8 mouse cellular contexts compared by ENCODE assay signal in the genomic region with DNA sequence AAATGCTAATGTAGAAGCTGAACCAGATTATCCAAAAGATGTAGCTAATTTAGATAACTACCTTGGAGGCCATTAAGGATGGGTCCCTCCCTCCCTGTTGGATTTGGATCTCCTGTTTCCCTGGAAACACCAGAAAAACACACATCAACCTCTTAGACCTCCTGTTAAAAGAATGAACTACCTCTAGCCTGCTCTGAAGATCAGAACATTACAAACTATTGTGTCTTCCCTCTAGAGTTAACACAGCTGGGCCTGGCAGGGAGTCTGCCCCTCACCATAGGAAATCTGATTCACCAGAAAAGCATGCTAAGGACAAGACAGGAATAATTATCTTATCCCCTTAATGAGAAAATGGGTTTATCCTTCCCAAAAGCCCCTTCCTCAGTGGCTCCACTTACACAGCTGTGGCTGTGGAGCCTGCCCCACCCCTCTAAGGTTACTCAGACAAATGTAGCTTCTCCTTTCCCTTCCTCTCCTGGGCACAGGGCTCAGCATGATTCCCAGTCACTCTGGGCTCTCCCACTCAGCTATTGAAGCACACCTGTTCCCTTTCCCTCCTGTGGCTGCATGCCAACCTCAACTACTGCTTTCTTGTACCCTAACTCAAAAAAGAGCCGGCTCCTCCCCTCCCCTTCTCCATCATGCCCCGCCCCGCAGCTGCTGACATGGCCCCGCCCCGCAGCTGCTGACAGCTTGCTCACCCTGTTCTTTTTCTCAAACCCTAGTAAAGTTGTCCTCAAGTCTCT.
A peak's percentile ranks its signal among the peaks of the same experiment; 100 is the strongest.
DNase-seq lines count a peak whose midpoint lies in the region; ATAC-seq and TF ChIP-seq lines count a peak whose summit lies in the region.

No protein-coding gene starts in this region.

- TF ChIP-seq CTCF in stomach, postnatal 0 days (IDR thresholded peaks at IDR 0.05; ENCODE audit: low read depth): no peak
- TF ChIP-seq CTCF in lung, postnatal 0 days (IDR thresholded peaks at IDR 0.05): no peak

- H3K27ac ChIP-seq in forebrain, embryonic 14.5 days (ENCODE audit: low read depth, low read length): peak overlapping the region; percentile 3; the same call in 1 of the 2 replicates
- H3K27ac ChIP-seq in liver, embryonic 16.5 days (ENCODE audit: low read length): no peak overlapping the region
- H3K27ac ChIP-seq in stomach, postnatal 0 days (replicated peaks): no peak overlapping the region
- no peak overlapping the region for H3K27ac ChIP-seq in lung, postnatal 0 days (ENCODE audit: low read length)

- no peak overlapping the region for H3K4me3 ChIP-seq in forebrain, embryonic 14.5 days (ENCODE audit: low read depth, low read length)
- no peak overlapping the region; the same call in 1 of the 2 replicates for H3K4me3 ChIP-seq in liver, embryonic 16.5 days (ENCODE audit: low read depth, low read length)
- no peak overlapping the region for H3K4me3 ChIP-seq in stomach, postnatal 0 days (ENCODE audit: low read depth, low read length)
- H3K4me3 ChIP-seq in lung, postnatal 0 days (ENCODE audit: low read depth, low read length): no peak overlapping the region

- peak; percentile 13 for DNase-seq in adrenal gland, postnatal 14 days
- DNase-seq in adrenal gland, postnatal 25 days: no peak
- DNase-seq in B cell, adult 2 months: peak; percentile 51
- DNase-seq in forebrain, embryonic 14.5 days (ENCODE audit: low spot score): peak; percentile 77
- peak; percentile 24 for DNase-seq in stomach, postnatal 0 days (ENCODE audit: low spot score)
- no peak for DNase-seq in right cerebral cortex, adult 18-20 months
- no peak for DNase-seq in lung, postnatal 0 days (ENCODE audit: low spot score)

- no peak overlapping the region for H3K4me2 ChIP-seq in forebrain, embryonic 14.5 days (ENCODE audit: low read length)
- peak overlapping the region; percentile 30 for H3K4me2 ChIP-seq in liver, embryonic 16.5 days (ENCODE audit: low read depth, low read length)
- H3K4me2 ChIP-seq in stomach, postnatal 0 days (replicated peaks; ENCODE audit: low read depth): 0 out of 2 replicates have a peak overlapping the region, but pooled peaks have one; percentile 20
- no peak overlapping the region for H3K4me2 ChIP-seq in lung, postnatal 0 days (replicated peaks; ENCODE audit: low read depth, low read length)

- peaks cover 29% of the 10 kb centered on the region for H3K4me1 ChIP-seq in forebrain, embryonic 14.5 days (ENCODE audit: control insufficient read depth, insufficient read depth, low read length)
- peaks cover 15% of the 10 kb centered on the region for H3K4me1 ChIP-seq in liver, embryonic 16.5 days (ENCODE audit: control insufficient read depth, low read depth, low read length)
- peaks cover 3% of the 10 kb centered on the region; the same call in 1 of the 2 replicates for H3K4me1 ChIP-seq in stomach, postnatal 0 days (replicated peaks; ENCODE audit: control insufficient read depth, insufficient read depth)
- H3K4me1 ChIP-seq in lung, postnatal 0 days (ENCODE audit: insufficient read depth, low read depth, low read length): no peaks in the 10 kb centered on the region

- H3K27me3 ChIP-seq in forebrain, embryonic 14.5 days (replicated peaks; ENCODE audit: control insufficient read depth, insufficient read depth, low read length): no peaks in the 10 kb centered on the region
- H3K27me3 ChIP-seq in liver, embryonic 16.5 days (ENCODE audit: control insufficient read depth, insufficient read depth, low read depth, low read length): no peaks in the 10 kb centered on the region
- H3K27me3 ChIP-seq in stomach, postnatal 0 days (ENCODE audit: control insufficient read depth, insufficient read depth, low read length): no peaks in the 10 kb centered on the region
- no peaks in the 10 kb centered on the region for H3K27me3 ChIP-seq in lung, postnatal 0 days (replicated peaks; ENCODE audit: insufficient read depth, low read length)

- H3K36me3 ChIP-seq in forebrain, embryonic 14.5 days (ENCODE audit: control insufficient read depth, insufficient read depth, low read length): no peaks in the 10 kb centered on the region
- H3K36me3 ChIP-seq in liver, embryonic 16.5 days (ENCODE audit: control insufficient read depth, insufficient read depth): no peaks in the 10 kb centered on the region
- no peaks in the 10 kb centered on the region for H3K36me3 ChIP-seq in stomach, postnatal 0 days (ENCODE audit: control insufficient read depth, insufficient read depth, low read length)
- no peaks in the 10 kb centered on the region for H3K36me3 ChIP-seq in lung, postnatal 0 days (ENCODE audit: insufficient read depth, low read length)

- peak; percentile 67 for ATAC-seq in forebrain, embryonic 14.5 days
- ATAC-seq in liver, embryonic 16.5 days (ENCODE audit: low read depth): no peak
- ATAC-seq in stomach, postnatal 0 days (ENCODE audit: low FRiP score, low TSS enrichment): no peak
- ATAC-seq in lung, postnatal 0 days: no peak

- no peaks in the 10 kb centered on the region for H3K9me3 ChIP-seq in forebrain, embryonic 14.5 days (replicated peaks; ENCODE audit: control insufficient read depth, low read length)
- H3K9me3 ChIP-seq in liver, embryonic 16.5 days (replicated peaks; ENCODE audit: control insufficient read depth, low read length): 0 out of 2 replicates have a peak, but pooled peaks cover 2% of the 10 kb centered on the region
- H3K9me3 ChIP-seq in stomach, postnatal 0 days (ENCODE audit: control insufficient read depth, low read length): no peaks in the 10 kb centered on the region
- H3K9me3 ChIP-seq in lung, postnatal 0 days (ENCODE audit: low read length): no peaks in the 10 kb centered on the region

- no peak for TF ChIP-seq EP300 in stomach, postnatal 0 days (optimal IDR thresholded peaks at IDR 0.05)
- no peak for TF ChIP-seq EP300 in lung, postnatal 0 days (IDR thresholded peaks at IDR 0.05)

- H3K9ac ChIP-seq in forebrain, embryonic 14.5 days (ENCODE audit: low read length): no peak overlapping the region
- no peak overlapping the region for H3K9ac ChIP-seq in liver, embryonic 16.5 days (ENCODE audit: low read depth, low read length)
- no peak overlapping the region for H3K9ac ChIP-seq in stomach, postnatal 0 days (ENCODE audit: low read length)
- H3K9ac ChIP-seq in lung, postnatal 0 days (replicated peaks; ENCODE audit: low read depth): no peak overlapping the region

- WGBS in forebrain, embryonic 14.5 days: 3% methylated on average over 5 of the region's 5 CpGs
- WGBS in liver, embryonic 16.5 days (ENCODE audit: insufficient replicate concordance): 4% methylated on average over 5 of the region's 5 CpGs
- 7% methylated on average over 5 of the region's 5 CpGs for WGBS in stomach, postnatal 0 days
- 17% methylated on average over 5 of the region's 5 CpGs for WGBS in lung, postnatal 0 days

Comparison
In these comparisons a context has a peak if more than half of its experiments do, and no peak if none do; other contexts are left out.
1. DNase-seq: peak in adrenal gland, postnatal 14 days (single experiment), B cell, adult 2 months (2 of 2), forebrain, embryonic 14.5 days (single experiment) and stomach, postnatal 0 days (single experiment); none in adrenal gland, postnatal 25 days (single experiment), right cerebral cortex, adult 18-20 months (single experiment) and lung, postnatal 0 days (single experiment).
2. H3K4me2 ChIP-seq: peak in liver, embryonic 16.5 days (single experiment) and stomach, postnatal 0 days (single experiment); none in forebrain, embryonic 14.5 days (single experiment) and lung, postnatal 0 days (single experiment).